Mouse (Mus musculus): Measurements from ENCODE around the gene Fam69a.

- TF ChIP-seq CTCF (IDR thresholded peaks at IDR 0.05; ENCODE audit: control insufficient read depth, insufficient read depth, low read length) (no peak), POLR2A (IDR thresholded peaks at IDR 0.05; ENCODE audit: borderline replicate concordance, control insufficient read depth, low read depth, low read length) (no peak)
Measured at GRCm38 (mm10) chr5:107926550-107927249, 60.2 kb downstream of the Fam69a start.
